Mouse (Mus musculus) midbrain, embryonic 15.5 days (tissue): ENCODE measurements at regions not wholly inside any gene's neighbourhood (a gene's known extent, or its start where the extent isn't known, plus 50 kb on each side); places are given as distances from the start of the nearest gene placed in this dataset.

ENCODE experiments used
- ATAC-seq: fragments of 200-750 bp; cut with Nextera tagmentation; replicated peaks from 2 replicates; pipeline ENCODE4 v1.8.0; 2017; ENCODE audit warnings: moderate TSS enrichment
- H3K27ac ChIP-seq: fragments of 300-500 bp; sonication (generic); 2 replicates; pipeline ENCODE4 v1.5.1; 2015; ENCODE audit warnings: mild to moderate bottlenecking, inconsistent platforms
- H3K27me3 ChIP-seq: fragments of 300-500 bp; sonication (generic); replicated peaks from 2 replicates; pipeline ENCODE4 v1.6.1; 2015; ENCODE audit warnings: inconsistent platforms
- H3K36me3 ChIP-seq: fragments of 300-500 bp; sonication (generic); replicated peaks from 2 replicates; pipeline ENCODE4 v1.6.1; 2015; ENCODE audit warnings: inconsistent platforms
- H3K4me1 ChIP-seq: fragments of 300-500 bp; sonication (generic); 2 replicates; pipeline ENCODE4 v1.6.1; 2015; ENCODE audit warnings: inconsistent platforms
- H3K4me2 ChIP-seq: fragments of 300-500 bp; sonication (generic); 2 replicates; pipeline ENCODE4 v1.6.1; 2015; ENCODE audit warnings: inconsistent platforms, mild to moderate bottlenecking, moderate library complexity
- H3K4me3 ChIP-seq: fragments of 300-500 bp; sonication (generic); 2 replicates; pipeline ENCODE4 v1.5.1; 2015; ENCODE audit warnings: mild to moderate bottlenecking, inconsistent platforms
- H3K9ac ChIP-seq: fragments of 300-500 bp; sonication (generic); 2 replicates; pipeline ENCODE4 v1.6.1; 2015; ENCODE audit warnings: mild to moderate bottlenecking, inconsistent platforms
- H3K9me3 ChIP-seq: fragments of 300-500 bp; sonication (generic); 2 replicates; pipeline ENCODE4 v1.6.1; 2016; ENCODE audit warnings: inconsistent platforms
- WGBS: fragments of 180-500 bp; shearing (Covaris S2); methylation state at CpG from one replicate; pipeline ENCODE4 v1.1.7; 2015; ENCODE audit warnings: mixed read lengths; 5-methylcytosine and 5-hydroxymethylcytosine counted together

- no peak for ATAC-seq
- WGBS = 58% methylated on average over 2 of the region's 2 CpGs
These were observed 69.4 kb upstream of the Hs3st1 start for GRCm38 (mm10) chr5:39824680-39825079.

DNA sequence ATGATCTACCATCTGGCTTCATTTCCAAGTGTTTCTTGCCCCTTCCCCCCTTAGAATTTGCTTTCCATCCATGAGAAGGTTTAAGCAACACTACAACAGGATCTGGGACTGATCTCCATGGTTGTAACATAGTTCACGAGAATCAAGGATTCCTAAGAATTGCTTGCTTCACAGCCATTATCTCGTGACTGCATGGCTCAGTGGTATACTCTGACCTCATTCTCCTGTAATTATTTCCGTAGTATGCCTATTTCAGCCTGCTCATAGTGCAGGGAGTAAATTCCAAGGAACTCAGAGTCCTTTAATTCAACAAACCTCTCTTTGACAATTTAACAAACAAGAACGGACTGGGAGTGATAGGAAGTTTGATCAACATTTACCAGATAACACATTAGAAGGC lies 51.4 kb upstream of the Hs3st1 start:
- Histone ChIP-seq H3K9ac (no peak overlapping the region), H3K27me3 (no peaks in the 10 kb centered on the region), H3K27ac (no peak overlapping the region), H3K4me1 (no peaks in the 10 kb centered on the region), H3K36me3 (no peaks in the 10 kb centered on the region), H3K4me3 (no peak overlapping the region), H3K4me2 (no peak overlapping the region), H3K9me3 (no peaks in the 10 kb centered on the region)
- whole genome bisulfite sequencing = 83% methylated on average over 4 of the region's 4 CpGs
- ATAC-seq = no peak

More at GRCm38 (mm10) chr5:39824680-39825079, 69.4 kb upstream of the Hs3st1 start:
- H3K4me3 ChIP-seq = no peak overlapping the region
- H3K4me1 ChIP-seq = no peaks in the 10 kb centered on the region
- H3K9ac ChIP-seq = no peak overlapping the region
- H3K27ac ChIP-seq = no peak overlapping the region
- no peaks in the 10 kb centered on the region for H3K9me3 ChIP-seq
- no peak overlapping the region for H3K4me2 ChIP-seq
- no peaks in the 10 kb centered on the region for H3K27me3 ChIP-seq
- H3K36me3 ChIP-seq = no peaks in the 10 kb centered on the region
